Mouse (Mus musculus) brain, adult 2 months (tissue): Measurements from ENCODE around the gene Prkn.

Experiments
- DNase-seq: peaks from one replicate; pipeline ENCODE4 v3.0.0; 2011; ENCODE audit warnings: low read depth, low spot score

Prkn gene

DNA sequence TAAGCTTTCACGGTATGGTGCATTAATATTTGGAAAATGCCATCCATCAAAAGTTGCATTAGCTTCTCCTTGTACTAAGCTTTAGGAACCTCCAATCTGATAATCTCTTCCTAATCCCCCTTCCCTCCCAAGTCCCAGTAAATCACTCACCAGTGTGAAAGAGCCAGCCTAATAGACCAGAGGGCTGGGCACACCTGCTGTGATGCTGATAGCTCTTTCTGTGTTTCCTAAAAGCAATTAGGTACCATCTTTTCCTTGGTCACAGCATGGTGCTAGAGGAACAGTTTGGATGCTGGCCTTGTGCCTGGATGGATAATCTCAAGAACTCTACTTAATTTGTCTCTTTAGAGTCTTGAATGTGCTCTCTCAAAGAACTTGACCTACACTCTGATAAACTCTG lies 287.0 kb downstream of the Prkn start:
- peak; percentile 17 for DNase-seq

- DNase-seq, result peak; percentile 17
Measured at GRCm38 (mm10) chr17:11130919-11131318, 290.7 kb downstream of the Prkn start.

DNA sequence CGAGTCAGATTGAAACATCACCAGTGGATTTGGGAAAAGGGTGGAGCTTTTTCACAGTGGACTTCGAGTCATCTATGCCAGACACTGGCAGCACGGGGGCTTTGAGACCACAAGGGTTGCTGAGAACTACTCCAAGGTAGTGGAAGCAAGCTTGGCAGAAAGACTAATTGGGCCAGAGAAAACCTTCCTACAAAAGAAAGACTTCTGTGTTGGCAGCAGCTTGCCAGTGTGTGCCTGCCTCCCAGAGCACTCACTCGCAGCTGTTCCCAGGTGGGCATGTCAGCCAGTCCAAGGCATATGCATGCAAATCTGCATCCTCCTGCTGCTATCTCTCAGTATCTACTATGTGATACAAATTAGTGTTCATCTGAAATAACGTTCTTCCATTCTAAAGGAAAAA lies 302.1 kb downstream of the Prkn start:
- DNase-seq, result peak; percentile 47

DNA sequence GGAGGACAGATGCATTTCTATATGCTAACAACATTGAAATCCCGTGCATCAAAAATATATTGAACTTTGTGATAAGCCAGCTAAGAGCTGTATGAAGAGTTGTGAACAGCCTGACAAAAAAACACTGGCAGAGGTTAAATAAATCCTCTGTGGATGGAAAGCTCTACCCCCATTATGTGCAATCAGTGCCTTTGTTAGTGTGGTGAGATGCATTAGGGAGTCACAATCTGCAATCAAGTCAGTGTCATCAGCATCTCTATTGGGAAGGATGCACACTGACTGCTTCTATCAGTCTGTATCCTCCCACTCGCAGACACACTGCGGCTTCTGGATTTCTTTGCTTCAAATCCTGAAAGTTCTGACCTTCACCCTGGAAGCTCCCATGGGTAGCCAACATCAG lies 315.9 kb downstream of the Prkn start:
- peak; percentile 48 for DNase-seq

DNA sequence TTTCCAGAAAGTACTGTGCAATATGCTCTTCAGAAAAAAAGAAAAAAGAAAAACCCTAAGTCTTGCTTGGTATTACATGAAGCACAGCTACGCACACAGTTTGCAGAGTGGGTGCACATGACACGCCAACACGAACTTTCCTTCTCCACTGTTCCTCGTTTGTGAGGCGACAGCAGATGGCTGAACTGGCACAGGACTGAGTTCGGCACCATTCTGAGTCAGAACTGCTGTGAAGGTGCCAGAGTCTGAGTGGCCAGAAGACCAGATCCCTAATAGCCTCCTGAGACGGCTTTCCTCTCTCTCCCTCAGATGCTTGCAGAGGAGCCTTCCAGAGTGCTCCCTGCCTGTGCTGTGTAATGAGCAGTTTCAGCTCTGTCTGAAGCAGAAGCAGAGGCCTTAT lies 317.4 kb downstream of the Prkn start:
- peak; percentile 98 for DNase-seq

GRCm38 (mm10) chr17:11161436-11161835 lies 321.3 kb downstream of the Prkn start:
- DNase-seq, result peak; percentile 44

DNA sequence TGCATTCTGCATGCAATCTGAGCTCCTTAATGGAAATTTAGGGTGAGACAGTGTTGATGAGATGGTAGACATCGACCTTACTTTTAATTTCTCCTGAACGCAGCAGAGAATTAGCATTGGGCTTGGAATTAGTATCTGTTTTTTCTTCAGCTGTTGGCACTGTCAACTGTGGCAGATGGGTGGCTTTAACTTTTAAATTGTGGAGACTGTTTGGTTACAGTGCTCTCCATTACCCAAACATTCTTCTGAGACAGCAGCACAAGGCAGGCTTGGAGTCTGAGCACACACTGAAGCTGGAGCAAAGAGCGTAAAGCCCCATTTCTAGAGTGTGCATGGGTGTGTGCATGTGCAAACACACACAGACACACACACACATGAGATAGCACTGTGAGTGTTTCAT lies 322.6 kb downstream of the Prkn start:
- peak; percentile 48 for DNase-seq

DNA sequence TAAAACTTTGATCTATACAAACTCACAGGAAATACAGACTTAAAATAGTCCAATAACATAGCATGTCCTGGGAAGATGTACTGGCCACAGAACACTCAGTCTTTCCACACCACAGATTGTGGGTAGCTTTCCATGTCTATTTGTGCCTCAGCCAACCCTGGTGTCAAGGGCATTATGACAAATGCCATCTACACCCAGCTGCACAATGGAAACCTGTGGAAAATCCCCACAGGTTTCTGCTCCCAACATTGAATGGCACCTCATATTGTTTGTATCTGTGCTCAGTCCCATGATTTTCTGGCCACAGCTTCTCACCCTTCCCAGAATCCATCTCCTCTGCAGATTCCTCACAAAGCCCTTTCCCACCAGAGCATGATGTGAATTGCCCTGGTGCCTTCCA lies 347.2 kb downstream of the Prkn start:
- DNase-seq, result no peak

DNA sequence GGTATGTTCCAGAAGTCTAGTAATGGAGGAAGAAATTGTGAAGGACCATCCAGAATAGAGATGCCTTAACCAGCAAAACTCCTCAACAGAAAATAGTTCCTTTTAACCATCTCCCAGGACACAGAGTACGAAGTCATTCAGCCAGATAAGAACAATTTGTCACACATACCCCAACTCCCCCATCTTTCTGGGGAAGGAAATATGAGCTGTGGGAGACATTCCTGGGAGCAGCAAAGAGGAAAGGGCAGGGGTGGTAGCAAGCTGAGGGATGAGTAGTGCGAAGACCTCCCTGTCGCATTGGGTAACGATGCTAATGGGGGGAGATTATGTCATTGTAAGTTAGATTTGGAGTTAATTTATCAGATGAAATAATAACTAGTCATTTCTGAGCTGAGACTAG lies 348.3 kb downstream of the Prkn start:
- no peak for DNase-seq

- no peak for DNase-seq
Measured at GRCm38 (mm10) chr17:11190306-11190705, 350.1 kb downstream of the Prkn start.

GRCm38 (mm10) chr17:11198134-11198533 lies 357.9 kb downstream of the Prkn start:
- no peak for DNase-seq

DNA sequence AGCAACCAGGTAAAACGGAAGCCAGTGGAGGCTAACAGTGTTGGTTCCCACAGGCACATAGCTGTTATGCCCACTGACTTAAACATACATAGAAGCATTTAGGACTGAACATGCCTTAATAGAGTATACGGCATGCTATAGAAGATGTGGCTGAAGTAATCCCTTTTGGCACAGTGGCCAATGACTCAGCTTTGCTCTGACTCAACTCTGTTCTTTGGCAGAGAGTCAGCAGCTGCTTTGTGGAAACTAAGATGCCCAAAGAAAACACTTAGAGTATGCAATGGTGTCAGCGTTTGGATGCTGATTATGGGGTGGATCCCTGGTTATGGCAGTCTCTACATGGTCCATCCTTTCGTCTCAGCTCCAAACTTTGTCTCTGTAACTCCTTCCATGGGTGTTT lies 368.9 kb downstream of the Prkn start:
- DNase-seq, result peak; percentile 91

DNA sequence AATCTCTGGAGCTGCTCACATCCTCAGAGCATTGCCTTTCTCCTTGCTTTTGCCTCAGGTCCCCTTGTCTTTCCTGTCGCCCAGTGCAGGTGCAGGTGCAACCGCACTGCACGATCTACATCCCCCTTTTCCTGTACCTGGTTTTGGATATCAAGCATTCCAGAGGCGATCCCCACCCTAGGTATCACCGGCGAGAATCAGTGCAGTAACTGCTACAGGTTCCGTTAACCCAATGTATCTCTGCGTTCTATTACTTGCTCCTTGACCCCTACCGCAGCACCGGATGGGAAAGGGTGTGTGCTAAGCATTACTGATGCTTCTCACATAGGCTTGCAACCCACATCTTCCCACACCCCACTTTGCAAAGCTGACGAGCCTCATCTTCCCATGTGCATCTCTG lies 370.8 kb downstream of the Prkn start:
- peak; percentile 52 for DNase-seq

DNA sequence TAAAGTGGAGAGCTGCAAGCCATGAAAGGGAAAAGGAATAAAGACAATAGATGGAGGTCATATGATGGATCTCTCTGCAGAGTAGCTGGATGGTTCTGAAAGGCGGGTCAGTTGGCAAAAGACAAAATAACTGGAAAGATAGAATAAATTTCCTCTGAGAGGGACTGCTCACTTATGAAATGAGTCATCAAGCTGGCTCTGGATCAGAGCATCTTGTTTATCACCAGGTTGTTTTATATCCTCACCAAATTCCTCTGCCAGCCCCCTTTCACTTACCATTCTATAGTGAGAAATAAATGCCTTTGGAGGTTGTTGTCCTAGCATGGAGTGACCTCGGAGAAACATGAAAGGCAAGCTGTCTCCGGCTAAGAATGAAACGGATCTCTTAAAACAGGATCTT lies 371.4 kb downstream of the Prkn start:
- peak; percentile 72 for DNase-seq

DNA sequence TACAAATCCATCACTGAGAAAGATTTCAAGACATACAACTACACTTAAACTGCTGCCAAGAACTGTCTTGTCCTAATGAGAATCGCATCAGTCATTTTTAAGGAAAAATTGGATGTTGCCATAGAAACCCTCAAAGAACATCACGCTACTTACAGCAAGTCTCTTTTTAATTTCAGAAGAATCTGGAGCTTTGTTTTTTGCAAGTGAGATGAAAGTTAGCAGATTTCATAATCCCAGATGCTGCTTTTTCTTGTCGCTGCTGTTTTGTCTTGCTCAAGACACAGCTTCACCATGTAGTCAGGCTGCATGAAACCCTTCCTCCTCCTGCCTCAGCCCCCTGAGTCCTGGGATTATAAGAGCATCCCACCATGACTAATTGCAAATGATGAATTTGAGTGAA lies 373.5 kb downstream of the Prkn start:
- DNase-seq, result peak; percentile 81

GRCm38 (mm10) chr17:11229011-11229410 lies 388.8 kb downstream of the Prkn start:
- DNase-seq, result no peak

- peak; percentile 66 for DNase-seq
Measured at GRCm38 (mm10) chr17:11229426-11229825, 389.2 kb downstream of the Prkn start.

GRCm38 (mm10) chr17:11230604-11231395 lies 390.6 kb downstream of the Prkn start:
- no peak for DNase-seq

DNA sequence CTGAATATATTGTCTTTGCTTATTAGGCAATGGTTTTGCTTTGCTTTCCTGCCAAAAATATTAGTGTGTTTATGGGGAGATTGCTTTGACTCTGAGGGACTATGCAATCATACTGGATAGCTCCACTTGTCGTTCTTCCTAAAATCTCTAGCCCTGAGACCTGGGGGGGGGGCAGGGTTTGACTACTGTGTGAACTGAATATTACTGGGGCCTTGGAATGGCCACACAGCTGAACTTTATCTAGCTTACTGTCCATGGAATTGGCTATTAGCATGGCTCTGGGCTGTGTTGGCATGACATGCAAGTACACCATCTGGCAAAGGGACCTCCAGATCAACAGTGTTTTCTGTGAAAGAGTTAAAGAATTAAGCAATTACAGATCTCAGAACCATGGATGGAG lies 395.1 kb downstream of the Prkn start:
- DNase-seq, result no peak

GRCm38 (mm10) chr17:11245040-11245439 lies 404.9 kb downstream of the Prkn start:
- no peak for DNase-seq

GRCm38 (mm10) chr17:11249216-11249615 lies 409.0 kb downstream of the Prkn start:
- DNase-seq, result peak; percentile 59

- DNase-seq, result peak; percentile 95
Measured at GRCm38 (mm10) chr17:11260663-11261062, 420.5 kb downstream of the Prkn start.

GRCm38 (mm10) chr17:11261679-11262078 lies 421.5 kb downstream of the Prkn start:
- DNase-seq, result no peak

DNA sequence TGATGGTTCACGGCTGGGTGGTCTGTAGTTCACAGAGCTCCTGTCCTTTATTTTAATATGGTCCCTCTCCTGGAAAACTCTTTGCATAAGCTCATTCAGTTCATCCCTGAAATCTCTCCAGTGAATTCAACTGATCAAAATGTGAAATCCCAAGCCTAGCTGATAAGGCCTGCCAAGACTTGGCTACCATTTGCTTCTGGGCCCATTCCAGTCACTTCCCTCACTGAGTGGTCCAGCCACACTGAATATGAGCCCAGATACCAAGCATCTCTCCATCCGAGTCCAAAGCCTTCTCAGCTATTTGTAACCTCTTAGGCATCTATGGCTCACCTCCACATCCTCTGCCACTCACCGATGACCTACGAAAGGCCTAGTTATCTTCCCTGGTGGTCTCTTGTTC lies 427.8 kb downstream of the Prkn start:
- DNase-seq, result no peak
